Mouse (Mus musculus): ENCODE results near the gene Fbxl17. TPM values are rescaled to one million over a fixed set of nuclear protein-coding genes. Genes with fewer than 3 reads are reported as not detected.

The Fbxl17 gene
- total RNA-seq (2021), result 10 to 100 TPM; 46.3 to 49.5 TPM
- long read RNA-seq, experiment 1, full-length matches to known transcripts, result 102 of 109 reads
- long read RNA-seq, experiment 1, partial matches to known transcripts, result 2 of 109 reads
- long read RNA-seq, experiment 1, other reads (novel, unspliced or antisense), result 5 of 109 reads
- long read RNA-seq, experiment 2, full-length matches to known transcripts, result 75 of 82 reads
- long read RNA-seq, experiment 2, partial matches to known transcripts, result 1 of 82 reads
- long read RNA-seq, experiment 2, other reads (novel, unspliced or antisense), result 6 of 82 reads

DNA sequence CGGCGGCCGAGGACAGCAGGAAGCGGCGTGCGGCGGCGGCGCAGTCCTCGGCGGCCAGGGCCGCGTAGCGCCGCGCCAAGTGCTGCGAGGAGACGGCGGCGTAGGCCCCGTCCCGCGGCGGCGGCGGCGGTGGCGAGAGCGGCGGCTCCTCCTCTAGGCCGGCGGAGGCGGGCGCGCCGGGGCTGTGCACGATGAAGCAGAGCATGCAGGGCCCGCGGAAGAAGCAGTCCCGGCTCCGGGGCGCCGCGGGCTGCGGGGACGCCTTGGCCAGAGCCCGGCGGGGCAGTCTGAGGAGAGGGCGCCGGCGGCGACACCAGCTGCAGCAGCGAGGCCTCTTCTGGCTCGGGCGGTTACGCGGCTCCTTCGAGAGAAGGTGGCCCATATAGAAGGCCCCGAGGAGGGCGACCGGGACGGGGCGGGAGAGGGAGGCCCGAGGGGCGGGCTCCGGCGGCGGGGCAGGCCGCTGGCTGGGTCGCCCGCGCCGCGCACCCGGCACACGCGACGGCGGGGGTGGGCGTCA, at the start of gene Fbxl17:
Fbxl17 (minus strand) TSS at position 382 of the 520 bp plus-strand sequence.
- DNase-seq, result peak; percentile 81
- Histone ChIP-seq H3K4me3 (peak within 1 kb of the TSS; percentile 98), H3K27ac (peak within 1 kb of the TSS; percentile 99)
- no peak for TF ChIP-seq CTCF (IDR thresholded peaks at IDR 0.05)
- intact Hi-C loops (cut with DNase I), result no loop called here

DNA sequence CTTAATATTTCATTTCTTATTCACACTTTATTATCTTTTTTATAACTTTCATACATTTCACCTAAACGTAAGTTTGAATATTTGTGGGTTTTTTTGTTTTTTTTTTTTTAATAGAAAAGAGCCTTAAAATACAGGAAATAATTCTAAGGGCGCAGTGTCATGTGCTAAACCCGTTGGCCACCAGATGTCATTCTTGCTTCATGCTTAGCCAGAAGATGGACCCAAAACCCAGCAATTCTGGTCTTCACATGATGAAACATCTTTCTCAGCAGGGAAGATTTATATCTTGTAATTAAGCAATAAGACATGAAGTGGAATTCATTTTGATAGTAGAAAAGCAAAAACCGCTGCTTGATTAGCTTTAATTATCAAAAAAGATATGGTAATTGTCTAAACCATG, 47.6 kb upstream of the Fbxl17 start:
- no peak overlapping the region for H3K27ac ChIP-seq
- DNase-seq, result no peak
- peak; percentile 49 for TF ChIP-seq CTCF (IDR thresholded peaks at IDR 0.05)
- intact Hi-C loops (cut with DNase I), result no loop called here
- H3K4me3 ChIP-seq, result no peak overlapping the region

GRCm38 (mm10) chr17:63534576-63535265, 34.9 kb upstream of the Fbxl17 start:
- Histone ChIP-seq H3K4me3 (no peak overlapping the region), H3K27ac (no peak overlapping the region)
- no peak for DNase-seq
- no peak for TF ChIP-seq CTCF (IDR thresholded peaks at IDR 0.05)
- intact Hi-C loops (cut with DNase I), result no loop called here

DNA sequence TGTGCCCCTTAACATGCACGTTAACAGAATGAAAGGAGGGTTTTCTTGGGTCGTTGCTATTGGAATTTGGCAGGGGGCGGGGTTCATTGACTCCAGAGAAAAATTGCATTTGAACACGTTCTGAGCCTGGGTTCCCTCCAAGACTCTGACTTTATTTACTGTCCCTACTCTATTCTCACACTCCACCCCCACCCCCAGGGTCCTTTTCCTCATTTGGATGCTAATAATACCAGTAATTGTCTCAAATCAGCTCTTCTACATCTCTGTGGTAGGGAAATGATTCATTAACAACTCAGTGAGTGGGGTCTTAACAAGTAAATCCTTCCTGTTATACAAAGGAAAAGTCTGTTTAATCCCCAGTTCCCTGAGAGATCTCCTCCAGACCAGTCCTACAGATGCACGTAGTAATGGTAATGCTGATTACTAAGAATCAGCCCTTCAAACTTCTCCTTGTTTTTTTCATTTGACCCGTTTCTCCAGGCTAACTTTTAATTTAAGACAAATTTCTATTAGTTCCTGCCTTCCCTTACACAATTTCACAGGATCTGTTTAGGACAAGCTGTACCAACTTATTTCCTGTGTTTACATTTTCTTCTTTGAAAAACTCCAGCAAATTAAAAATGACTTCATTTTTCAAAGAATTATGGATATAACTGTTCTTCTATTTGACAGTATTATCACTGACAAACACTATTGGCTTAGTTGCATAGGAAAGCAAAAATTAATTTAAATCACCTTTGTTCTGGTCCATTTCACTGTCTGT, 33.4 kb upstream of the Fbxl17 start:
- no peak for DNase-seq
- intact Hi-C loops (cut with DNase I), result no loop called here
- no peak for TF ChIP-seq CTCF (IDR thresholded peaks at IDR 0.05)
- Histone ChIP-seq H3K27ac (no peak overlapping the region), H3K4me3 (no peak overlapping the region)

DNA sequence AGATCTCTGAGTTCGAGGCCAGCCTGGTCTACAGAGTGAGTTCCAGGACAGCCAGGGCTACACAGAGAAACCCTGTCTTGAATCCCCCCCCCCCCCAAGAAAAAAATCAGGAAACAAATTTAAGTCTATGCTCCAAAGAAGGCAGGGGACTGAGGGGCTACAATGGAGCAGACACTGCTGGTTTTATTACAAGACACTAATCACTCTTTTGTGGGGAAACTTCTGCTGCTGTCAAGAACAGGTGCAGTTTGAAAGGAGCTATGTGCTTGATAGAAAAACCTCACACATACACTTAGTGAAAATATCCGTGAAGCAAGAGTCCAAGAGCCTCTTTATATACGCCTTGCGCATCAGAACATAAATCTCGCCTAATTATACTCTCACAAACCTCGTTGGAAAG, 29.7 kb upstream of the Fbxl17 start:
- intact Hi-C loops (cut with DNase I), result no loop called here
- TF ChIP-seq CTCF (IDR thresholded peaks at IDR 0.05), result no peak
- Histone ChIP-seq H3K27ac (no peak overlapping the region), H3K4me3 (no peak overlapping the region)
- no peak for DNase-seq

DNA sequence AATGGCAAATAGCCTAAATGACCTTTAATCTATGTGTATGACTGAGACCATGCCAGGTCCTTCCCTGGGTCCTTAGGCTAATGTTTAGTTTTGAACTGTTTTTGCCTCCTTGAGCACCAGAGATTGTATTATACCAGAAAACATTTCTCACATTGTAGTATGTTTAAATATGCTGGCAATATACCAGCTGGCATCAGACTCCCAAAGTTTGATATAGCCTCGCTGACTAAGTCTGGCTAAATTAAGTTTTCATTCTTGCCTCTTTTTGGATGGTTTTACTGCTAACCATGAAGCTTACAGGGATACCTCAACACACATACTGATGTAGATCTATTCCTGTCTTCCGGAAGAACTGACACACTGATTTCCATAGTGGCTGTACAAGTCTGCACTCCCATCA, 20.9 kb upstream of the Fbxl17 start:
- Histone ChIP-seq H3K4me3 (no peak overlapping the region), H3K27ac (no peak overlapping the region)
- intact Hi-C loops (cut with DNase I), result no loop called here
- no peak for DNase-seq
- no peak for TF ChIP-seq CTCF (IDR thresholded peaks at IDR 0.05)

GRCm38 (mm10) chr17:63510451-63510850, 10.6 kb upstream of the Fbxl17 start:
- Histone ChIP-seq H3K27ac (no peak overlapping the region), H3K4me3 (no peak overlapping the region)
- no peak for DNase-seq
- no peak for TF ChIP-seq CTCF (IDR thresholded peaks at IDR 0.05)
- intact Hi-C loops (cut with DNase I), result no loop called here

- intact Hi-C loops (cut with DNase I), result no loop called here
- no peak for DNase-seq
- Histone ChIP-seq H3K4me3 (peak overlapping the region; percentile 98), H3K27ac (peak overlapping the region; percentile 99)
- no peak for TF ChIP-seq CTCF (IDR thresholded peaks at IDR 0.05)
Measured at GRCm38 (mm10) chr17:63501091-63501490, 1.3 kb upstream of the Fbxl17 start.

DNA sequence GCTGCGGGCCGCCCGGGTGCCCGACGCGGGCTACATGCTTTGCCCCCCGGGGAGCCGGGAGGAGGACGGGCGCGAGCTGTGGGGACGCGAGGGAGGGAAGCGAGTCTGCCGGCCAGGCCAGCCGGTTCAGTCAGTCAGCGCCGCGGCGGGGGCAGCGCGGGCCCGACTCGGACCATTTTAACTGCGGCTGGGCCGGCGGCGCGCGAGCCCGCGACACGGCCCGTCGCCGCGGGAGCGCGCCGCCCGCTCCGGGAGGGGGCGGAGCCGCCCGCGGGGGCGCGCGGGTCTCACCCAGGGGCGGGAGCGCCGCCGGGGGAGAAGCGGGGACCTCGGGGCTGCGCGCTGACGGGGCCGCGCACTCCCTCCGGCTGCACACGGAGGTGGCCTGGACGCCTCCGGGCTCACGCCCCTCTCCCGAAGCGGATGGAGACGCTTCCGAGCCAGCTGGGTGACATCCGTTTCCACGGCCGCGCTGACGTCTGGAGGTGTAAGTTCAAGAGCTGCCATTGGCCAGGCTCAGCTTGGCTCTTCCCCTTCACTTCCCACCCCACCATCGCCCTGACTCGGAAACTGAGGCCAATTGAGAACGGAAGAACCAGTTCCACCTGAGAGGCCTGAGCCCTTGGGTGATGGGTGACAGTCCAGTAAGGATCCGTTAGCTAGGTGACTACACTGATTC, 478 bp upstream of the Fbxl17 start:
- intact Hi-C loops (cut with DNase I), result no loop called here
- Histone ChIP-seq H3K4me3 (peak overlapping the region; percentile 98), H3K27ac (peak overlapping the region; percentile 99)
- TF ChIP-seq CTCF (IDR thresholded peaks at IDR 0.05), result no peak
- DNase-seq, result peak; percentile 91

GRCm38 (mm10) chr17:63498717-63499635, 841 bp downstream of the Fbxl17 start:
- DNase-seq, result peak; percentile 71
- no peak for TF ChIP-seq CTCF (IDR thresholded peaks at IDR 0.05)
- peak overlapping the region; percentile 98 for H3K4me3 ChIP-seq
- H3K27ac ChIP-seq, result peak overlapping the region; percentile 99
- intact Hi-C loops (cut with DNase I), result no loop called here

DNA sequence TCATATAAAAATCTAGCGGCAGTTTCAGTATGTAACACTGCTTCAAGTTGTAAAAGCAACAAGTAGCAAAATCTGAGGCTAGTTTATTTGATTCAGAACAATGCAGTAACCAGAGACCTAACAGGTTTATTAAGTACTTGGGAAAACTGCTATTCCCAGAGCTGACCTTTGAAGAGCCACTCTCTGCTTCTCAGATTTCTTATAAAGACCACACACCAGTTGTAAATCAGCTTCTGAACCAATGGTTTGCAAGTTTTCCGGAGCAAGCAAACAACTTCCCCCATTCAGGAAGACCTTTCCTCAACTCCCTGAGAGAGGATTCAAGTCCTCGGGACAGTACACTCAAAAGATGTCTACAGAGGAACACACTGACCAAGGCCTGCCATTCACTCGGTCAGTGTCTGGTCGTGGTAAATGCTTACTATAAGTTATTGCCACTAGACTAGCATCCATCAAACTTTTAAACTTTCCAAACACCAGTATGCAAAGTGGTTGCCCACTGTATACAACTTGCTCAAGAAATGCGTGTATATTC, 1.6 kb downstream of the Fbxl17 start:
- no peak for DNase-seq
- H3K27ac ChIP-seq, result peak overlapping the region; percentile 99
- TF ChIP-seq CTCF (IDR thresholded peaks at IDR 0.05), result no peak
- H3K4me3 ChIP-seq, result peak overlapping the region; percentile 98
- intact Hi-C loops (cut with DNase I), result no loop called here
